Mouse (Mus musculus) spleen, postnatal 14 days (tissue): Measurements from ENCODE around the gene Foxo1.

Experiments
- DNase-seq, 2 experiments: peaks; one replicate each; pipeline ENCODE4 v3.0.0; 2021 to 2022; ENCODE audit warnings: low spot score in 2 of 2

Foxo1 gene

GRCm38 (mm10) chr3:52308586-52309321, 40.6 kb downstream of the Foxo1 start:
- no peak for DNase-seq

DNA sequence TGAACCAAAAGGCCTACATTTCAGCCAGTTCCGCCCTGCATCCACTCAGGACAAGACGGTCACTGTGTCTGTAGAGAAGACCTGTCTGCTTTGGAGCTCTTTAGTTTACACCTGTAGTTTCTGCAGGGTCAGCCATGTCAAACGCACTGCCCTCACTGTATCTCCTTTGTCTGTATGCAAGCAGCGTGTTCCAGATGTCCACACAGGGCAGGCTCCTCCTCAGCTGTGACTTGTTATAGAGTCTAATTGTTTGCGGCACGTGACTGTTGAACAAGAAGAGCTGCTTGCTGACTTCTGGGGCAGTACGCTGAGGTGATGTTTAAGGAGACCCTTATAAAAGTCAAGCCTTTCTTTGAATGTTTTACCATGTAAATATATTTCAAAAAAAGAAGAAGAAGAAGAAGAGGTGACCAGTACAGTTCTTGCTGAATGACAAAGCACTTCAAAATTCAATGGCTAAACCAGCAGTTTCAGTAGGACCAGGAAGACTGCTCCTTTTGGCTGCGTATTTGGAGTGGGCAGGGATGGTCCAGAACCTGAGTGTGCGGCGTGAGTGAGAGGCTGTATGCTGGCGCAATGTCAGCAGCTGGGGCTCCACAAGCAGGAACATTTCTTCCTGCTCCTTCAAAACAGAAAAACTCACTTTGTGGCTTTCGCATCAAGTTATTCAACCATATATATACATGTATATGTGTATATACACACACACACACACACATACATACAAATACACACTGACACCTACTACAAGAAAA, 52.6 kb downstream of the Foxo1 start:
- DNase-seq = no peak

- DNase-seq = no peak
Observed at GRCm38 (mm10) chr3:52322401-52323385, 54.6 kb downstream of the Foxo1 start.

- no peak for DNase-seq
Observed at GRCm38 (mm10) chr3:52325006-52325405, 56.9 kb downstream of the Foxo1 start.

GRCm38 (mm10) chr3:52326687-52327086, 58.6 kb downstream of the Foxo1 start:
- DNase-seq = no peak

GRCm38 (mm10) chr3:52327146-52327545, 59.0 kb downstream of the Foxo1 start:
- DNase-seq = no peak

DNA sequence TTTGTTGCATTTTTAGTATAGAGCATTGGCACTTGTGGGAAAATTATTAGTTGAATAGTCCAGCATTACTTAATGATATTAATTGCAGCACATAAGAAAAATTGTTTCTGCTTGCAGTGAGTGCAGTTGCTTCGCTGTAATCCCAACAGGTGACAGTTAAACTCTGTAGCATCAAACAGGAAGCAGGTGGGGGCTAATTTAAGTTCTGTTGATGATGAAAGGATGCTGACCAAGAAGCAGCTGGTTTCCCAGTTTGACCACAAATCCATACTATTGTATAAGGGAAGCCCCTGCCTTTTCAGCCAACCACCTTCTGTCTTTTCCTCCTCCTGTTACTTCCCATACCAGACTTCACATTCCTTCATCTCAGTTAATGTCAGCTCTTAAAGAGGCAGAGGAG, 63.6 kb downstream of the Foxo1 start:
- DNase-seq = no peak

DNA sequence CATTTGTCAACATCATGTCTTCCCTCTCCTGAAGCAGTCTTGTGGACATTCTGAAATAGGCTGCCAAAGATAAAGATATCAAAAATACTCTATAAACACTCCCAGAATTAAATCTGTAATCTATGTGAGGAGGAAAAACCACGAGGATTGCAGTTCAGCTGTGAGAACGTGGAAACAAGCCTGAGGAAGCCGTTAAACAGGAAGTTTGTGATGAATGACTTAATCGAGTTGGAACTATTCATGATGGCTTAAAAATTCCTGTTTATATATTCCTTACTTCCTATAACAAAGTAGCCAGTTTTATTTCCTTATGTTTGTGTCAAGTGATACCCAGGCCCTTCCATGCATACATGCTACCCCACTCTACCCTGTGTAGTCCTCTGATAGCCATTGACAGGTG, 70.6 kb downstream of the Foxo1 start:
- DNase-seq = no peak

GRCm38 (mm10) chr3:52340336-52341034, 72.3 kb downstream of the Foxo1 start:
- DNase-seq = peak in 1 of 2 experiments; percentile 22

GRCm38 (mm10) chr3:52342226-52342625, 74.1 kb downstream of the Foxo1 start:
- no peak for DNase-seq

DNA sequence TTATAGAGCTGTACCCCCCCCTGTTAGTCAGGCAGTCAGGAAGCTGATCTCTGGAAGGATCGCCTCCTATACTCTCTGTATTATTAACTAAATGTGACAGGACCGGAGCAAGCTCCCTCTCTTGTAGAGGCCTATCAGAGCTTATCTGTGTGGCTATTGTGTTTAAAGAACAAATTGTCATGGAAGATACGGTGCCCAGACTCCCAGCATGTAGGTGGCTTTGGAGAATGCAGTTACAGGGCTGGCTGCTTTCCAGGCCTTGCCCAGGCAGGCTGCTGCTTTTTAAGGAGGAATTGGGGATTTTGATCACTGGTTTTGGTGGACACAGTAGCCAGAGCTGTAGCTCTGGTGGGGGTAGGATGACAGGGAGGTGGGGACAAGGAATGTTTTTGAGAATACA, 74.7 kb downstream of the Foxo1 start:
- DNase-seq = no peak

GRCm38 (mm10) chr3:52343270-52344070, 75.3 kb downstream of the Foxo1 start:
- DNase-seq = peak; percentile 16 to 21

DNA sequence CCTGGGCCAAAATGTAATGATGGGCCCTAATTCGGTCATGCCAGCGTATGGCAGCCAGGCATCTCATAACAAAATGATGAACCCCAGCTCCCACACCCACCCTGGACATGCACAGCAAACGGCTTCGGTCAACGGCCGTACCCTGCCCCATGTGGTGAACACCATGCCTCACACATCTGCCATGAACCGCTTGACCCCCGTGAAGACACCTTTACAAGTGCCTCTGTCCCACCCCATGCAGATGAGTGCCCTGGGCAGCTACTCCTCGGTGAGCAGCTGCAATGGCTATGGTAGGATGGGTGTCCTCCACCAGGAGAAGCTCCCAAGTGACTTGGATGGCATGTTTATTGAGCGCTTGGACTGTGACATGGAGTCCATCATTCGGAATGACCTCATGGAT, 77.7 kb downstream of the Foxo1 start:
- DNase-seq = no peak

DNA sequence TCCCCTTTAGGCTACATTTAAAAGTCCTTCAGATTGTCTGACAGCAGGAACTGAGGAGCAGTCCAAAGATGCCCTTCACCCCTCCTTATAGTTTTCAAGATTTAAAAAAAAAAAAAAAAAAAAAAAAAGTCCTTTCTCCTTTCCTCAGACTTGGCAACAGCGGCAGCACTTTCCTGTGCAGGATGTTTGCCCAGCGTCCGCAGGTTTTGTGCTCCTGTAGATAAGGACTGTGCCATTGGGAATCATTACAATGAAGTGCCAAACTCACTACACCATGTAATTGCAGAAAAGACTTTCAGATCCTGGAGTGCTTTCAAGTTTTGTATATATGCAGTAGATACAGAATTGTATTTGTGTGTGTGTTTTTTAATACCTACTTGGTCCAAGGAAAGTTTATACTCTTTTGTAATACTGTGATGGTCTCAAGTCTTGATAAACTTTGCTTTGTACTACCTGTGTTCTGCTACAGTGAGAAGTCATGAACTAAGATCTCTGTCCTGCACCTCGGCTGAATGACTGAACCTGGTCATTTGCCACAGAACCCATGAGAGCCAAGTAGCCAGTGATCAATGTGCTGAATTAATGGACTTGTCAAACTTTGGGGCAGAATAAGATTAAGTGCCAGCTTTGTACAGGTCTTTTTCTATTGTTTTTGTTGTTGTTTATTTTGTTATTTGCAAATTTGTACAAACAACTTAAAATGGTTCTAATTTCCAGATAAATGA, 79.0 kb downstream of the Foxo1 start:
- no peak for DNase-seq

DNA sequence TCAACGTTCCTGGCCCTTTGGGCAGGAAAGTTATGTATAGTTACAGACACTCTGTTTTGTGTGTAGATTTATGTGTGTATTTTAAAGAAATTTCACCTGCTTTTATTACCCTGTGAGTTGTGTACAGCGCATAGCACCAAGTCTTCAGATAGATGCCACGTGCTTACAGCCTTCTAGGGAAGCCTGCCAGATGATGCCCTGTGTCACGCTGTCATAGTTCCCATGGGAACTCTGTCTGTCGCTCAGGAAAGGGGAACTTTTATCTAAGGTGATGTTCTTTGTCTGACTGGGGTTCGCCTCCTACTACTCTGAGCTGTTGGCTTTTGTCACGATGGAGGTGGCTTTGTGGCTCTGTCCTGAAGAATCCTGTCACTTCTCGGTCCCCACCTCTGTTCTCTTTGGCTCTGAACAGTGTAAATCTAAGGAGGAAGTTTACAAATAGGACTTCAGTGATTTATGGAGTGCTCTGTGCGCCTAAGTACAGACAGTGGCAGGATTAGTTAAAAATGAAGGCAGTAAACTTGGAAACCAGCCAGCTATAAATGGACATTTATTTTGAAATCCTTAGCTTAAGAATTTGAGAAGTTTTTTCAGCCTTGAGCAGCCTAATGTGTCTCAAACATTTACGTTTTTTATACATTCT, 80.0 kb downstream of the Foxo1 start:
- no peak for DNase-seq

DNA sequence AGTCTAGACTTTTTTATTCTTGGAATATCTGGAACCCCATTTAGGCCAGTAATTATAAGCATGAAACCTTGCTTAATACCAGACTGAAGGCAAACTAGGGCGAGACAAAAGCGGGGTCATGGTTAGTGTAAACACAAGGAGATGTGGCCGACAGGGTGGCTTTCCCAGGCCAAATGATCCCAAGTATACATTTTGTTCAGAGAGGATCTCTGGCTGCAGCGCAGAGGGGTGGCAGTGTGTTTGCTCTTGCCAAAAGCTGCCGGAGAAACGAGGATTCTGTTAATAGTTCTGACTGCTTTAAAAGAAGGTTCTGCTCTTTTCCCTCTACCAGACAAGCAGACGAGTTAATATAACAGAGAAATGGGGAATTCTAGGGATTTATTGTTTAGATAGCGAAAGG, 82.5 kb downstream of the Foxo1 start:
- DNase-seq = no peak

DNA sequence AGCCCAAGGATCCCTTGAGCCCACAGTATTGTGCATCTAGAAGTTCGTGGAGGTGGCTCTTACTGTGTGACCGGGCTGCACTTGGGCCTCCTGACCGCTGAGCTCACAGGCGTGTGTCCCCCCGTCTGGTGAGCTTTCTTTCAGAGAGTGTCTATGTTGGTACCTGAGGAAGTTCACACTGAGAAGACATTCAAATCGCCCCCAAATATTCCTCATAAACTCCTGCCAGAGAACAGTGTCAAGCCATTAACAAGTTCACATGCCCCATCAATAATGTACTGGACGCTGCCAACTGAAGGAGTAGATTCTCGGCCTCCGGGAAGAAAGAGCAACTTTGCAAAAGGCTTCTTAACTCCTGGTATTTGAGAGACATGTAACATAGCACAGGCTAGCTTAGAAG, 83.8 kb downstream of the Foxo1 start:
- no peak for DNase-seq

DNA sequence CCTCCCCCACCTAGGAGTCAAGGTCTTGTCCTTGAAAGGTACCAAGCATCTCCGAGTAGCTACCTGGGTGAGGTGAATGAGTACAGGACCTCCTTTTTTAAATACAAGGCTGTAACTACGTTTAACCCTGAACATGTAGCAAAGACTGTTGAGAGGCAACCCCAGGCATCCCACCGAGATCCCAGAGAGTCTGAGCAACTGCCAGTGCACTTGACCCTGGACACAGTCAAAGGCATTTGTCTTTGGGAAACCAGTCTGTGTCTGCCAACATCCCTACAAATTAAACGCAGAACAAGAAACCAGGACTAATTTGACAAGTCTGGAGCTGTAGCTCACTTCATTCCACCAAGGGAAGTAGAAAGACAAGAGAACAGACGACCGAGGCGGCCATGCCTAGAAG, 86.1 kb downstream of the Foxo1 start:
- no peak for DNase-seq

DNA sequence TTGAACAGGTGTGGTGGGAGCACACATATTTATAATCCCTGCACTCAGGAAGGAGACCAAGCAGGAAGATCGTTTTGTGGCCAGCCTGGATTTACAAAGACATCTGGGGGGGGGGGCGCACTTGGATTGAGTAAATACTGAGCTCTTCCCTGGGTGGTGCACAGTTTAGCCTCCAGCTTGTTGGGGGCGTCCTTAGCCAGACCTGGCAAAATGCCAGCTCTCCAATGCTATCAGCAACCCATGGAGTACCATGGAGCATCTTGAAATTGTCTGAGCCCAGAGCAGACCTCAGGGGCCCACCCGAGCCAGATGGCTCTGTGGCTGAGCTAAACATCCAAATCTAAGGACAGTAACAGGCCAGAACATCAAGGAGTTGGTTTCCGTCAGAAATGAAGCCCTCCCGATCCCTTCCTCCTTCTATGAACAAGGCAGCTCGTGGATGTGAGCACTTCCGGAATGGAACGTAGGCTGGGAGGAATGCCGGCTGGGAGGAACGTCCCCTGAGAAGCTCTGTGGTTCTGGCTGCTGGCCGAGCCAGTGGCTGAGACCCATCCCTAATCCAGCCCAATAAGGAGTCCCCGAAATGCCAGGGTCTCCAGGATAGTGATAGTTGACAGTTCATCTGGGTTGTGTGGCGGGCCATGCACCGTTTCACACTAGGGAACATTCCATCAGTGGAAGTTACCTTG, 89.3 kb downstream of the Foxo1 start:
- no peak for DNase-seq
